Mouse (Mus musculus) liver, embryonic 15.5 days (tissue): ENCODE results near the gene Ccr7. TPM values are rescaled to one million over a fixed set of nuclear protein-coding genes. Genes with fewer than 3 reads are reported as not detected.

Source experiments
- ATAC-seq: fragments of 200-750 bp; cut with Nextera tagmentation; 2 replicates; pipeline ENCODE4 v1.8.0; 2017; ENCODE audit warnings: moderate number of reproducible peaks, mild to moderate bottlenecking, moderate library complexity; ENCODE audit not compliant: insufficient read depth
- H3K27ac ChIP-seq: fragments of 300-500 bp; sonication (generic); replicated peaks from 2 replicates; pipeline ENCODE4 v1.5.1; 2015; ENCODE audit warnings: mild to moderate bottlenecking, inconsistent platforms
- H3K27me3 ChIP-seq: fragments of 300-500 bp; sonication (generic); 2 replicates; pipeline ENCODE4 v1.6.1; 2015; ENCODE audit warnings: mild to moderate bottlenecking, inconsistent platforms
- H3K36me3 ChIP-seq: fragments of 300-500 bp; sonication (generic); replicated peaks from 2 replicates; pipeline ENCODE4 v1.6.1; 2015; ENCODE audit warnings: moderate library complexity, mild to moderate bottlenecking, inconsistent platforms
- H3K4me1 ChIP-seq: fragments of 300-500 bp; sonication (generic); replicated peaks from 2 replicates; pipeline ENCODE4 v1.6.1; 2015; ENCODE audit warnings: inconsistent platforms
- H3K4me2 ChIP-seq: fragments of 300-500 bp; sonication (generic); 2 replicates; pipeline ENCODE4 v1.6.1; 2015; ENCODE audit warnings: moderate library complexity, mild to moderate bottlenecking, inconsistent platforms
- H3K4me3 ChIP-seq: fragments of 300-500 bp; sonication (generic); replicated peaks from 2 replicates; pipeline ENCODE4 v1.5.1; 2015; ENCODE audit warnings: mild to moderate bottlenecking, inconsistent platforms
- H3K9ac ChIP-seq: fragments of 300-500 bp; sonication (generic); 2 replicates; pipeline ENCODE4 v1.6.1; 2015; ENCODE audit warnings: moderate library complexity, mild to moderate bottlenecking, inconsistent platforms
- H3K9me3 ChIP-seq: fragments of 300-500 bp; sonication (generic); replicated peaks from 2 replicates; pipeline ENCODE4 v1.6.1; 2016; ENCODE audit warnings: inconsistent platforms
- WGBS: fragments of 180-500 bp; shearing (Covaris S2); methylation state at CpG from one replicate; pipeline ENCODE4 v1.1.7; 2015; ENCODE audit warnings: mixed read lengths; ENCODE audit not compliant: insufficient replicate concordance; 5-methylcytosine and 5-hydroxymethylcytosine counted together
- polyA plus RNA-seq: library from polyadenylated mRNA; unstranded; fragments of >200 nt; fragmentation: Nextera tagmentation; extraction: Ambion mirVana; gene quantifications from 2 replicates; pipeline ENCODE4 v1.2.1, GENCODE M21; 2015

Ccr7 gene
- polyA plus RNA-seq, 1 experiment from 2014 or later, result 0.31 TPM

- H3K4me3 ChIP-seq, result no peak overlapping the region
- H3K4me1 ChIP-seq, result peaks cover 17% of the 10 kb centered on the region
- H3K4me2 ChIP-seq, result no peak overlapping the region
- H3K9ac ChIP-seq, result no peak overlapping the region
- 54% methylated on average over 7 of the region's 7 CpGs for WGBS
- ATAC-seq, result no peak
- H3K27me3 ChIP-seq, result peaks cover 26% of the 10 kb centered on the region; the same call in 1 of the 2 replicates
- H3K9me3 ChIP-seq, result no peaks in the 10 kb centered on the region
- H3K27ac ChIP-seq, result no peak overlapping the region
- no peaks in the 10 kb centered on the region for H3K36me3 ChIP-seq
Observed at GRCm38 (mm10) chr11:99152323-99153144, 2.3 kb downstream of the Ccr7 start.

GRCm38 (mm10) chr11:99151333-99151930 is 3.4 kb downstream of the Ccr7 start:
- peaks cover 20% of the 10 kb centered on the region for H3K4me1 ChIP-seq
- no peaks in the 10 kb centered on the region for H3K36me3 ChIP-seq
- no peak overlapping the region for H3K4me2 ChIP-seq
- no peak overlapping the region for H3K27ac ChIP-seq
- peaks cover 32% of the 10 kb centered on the region; the same call in 1 of the 2 replicates for H3K27me3 ChIP-seq
- no peak for ATAC-seq
- no peak overlapping the region for H3K9ac ChIP-seq
- H3K9me3 ChIP-seq, result no peaks in the 10 kb centered on the region
- 58% methylated on average over 11 of the region's 11 CpGs for WGBS
- H3K4me3 ChIP-seq, result no peak overlapping the region

GRCm38 (mm10) chr11:99150889-99151288 is 4.0 kb downstream of the Ccr7 start:
- 49% methylated on average over 7 of the region's 7 CpGs for WGBS
- Histone ChIP-seq H3K36me3 (no peaks in the 10 kb centered on the region), H3K27ac (no peak overlapping the region), H3K4me2 (no peak overlapping the region), H3K4me1 (peaks cover 20% of the 10 kb centered on the region), H3K9me3 (no peaks in the 10 kb centered on the region), H3K27me3 (peaks cover 32% of the 10 kb centered on the region; the same call in 1 of the 2 replicates), H3K9ac (no peak overlapping the region), H3K4me3 (no peak overlapping the region)
- no peak for ATAC-seq

GRCm38 (mm10) chr11:99149898-99150757 is 4.7 kb downstream of the Ccr7 start:
- H3K27me3 ChIP-seq, result peaks cover 32% of the 10 kb centered on the region; the same call in 1 of the 2 replicates
- H3K27ac ChIP-seq, result no peak overlapping the region
- 36% methylated on average over 19 of the region's 19 CpGs for WGBS
- no peak overlapping the region for H3K9ac ChIP-seq
- H3K9me3 ChIP-seq, result no peaks in the 10 kb centered on the region
- no peak overlapping the region for H3K4me3 ChIP-seq
- no peaks in the 10 kb centered on the region for H3K36me3 ChIP-seq
- no peak for ATAC-seq
- peaks cover 20% of the 10 kb centered on the region for H3K4me1 ChIP-seq
- H3K4me2 ChIP-seq, result no peak overlapping the region

- Histone ChIP-seq H3K4me2 (no peak overlapping the region), H3K36me3 (no peaks in the 10 kb centered on the region), H3K9me3 (no peaks in the 10 kb centered on the region), H3K27me3 (peaks cover 32% of the 10 kb centered on the region; the same call in 1 of the 2 replicates), H3K27ac (no peak overlapping the region), H3K9ac (no peak overlapping the region), H3K4me1 (peaks cover 20% of the 10 kb centered on the region), H3K4me3 (no peak overlapping the region)
- WGBS, result 19% methylated on average over 16 of the region's 16 CpGs
- ATAC-seq, result no peak
Observed at GRCm38 (mm10) chr11:99148896-99149703, 5.8 kb downstream of the Ccr7 start.

- no peaks in the 10 kb centered on the region for H3K9me3 ChIP-seq
- H3K9ac ChIP-seq, result no peak overlapping the region
- no peak overlapping the region for H3K4me2 ChIP-seq
- H3K4me1 ChIP-seq, result peaks cover 20% of the 10 kb centered on the region
- WGBS, result 31% methylated on average over 8 of the region's 8 CpGs
- no peak overlapping the region for H3K27ac ChIP-seq
- no peak overlapping the region for H3K4me3 ChIP-seq
- no peak for ATAC-seq
- H3K36me3 ChIP-seq, result no peaks in the 10 kb centered on the region
- peaks cover 32% of the 10 kb centered on the region; the same call in 1 of the 2 replicates for H3K27me3 ChIP-seq
Observed at GRCm38 (mm10) chr11:99148400-99148799, 6.5 kb downstream of the Ccr7 start.

- Histone ChIP-seq H3K36me3 (no peaks in the 10 kb centered on the region), H3K27me3 (peaks cover 32% of the 10 kb centered on the region; the same call in 1 of the 2 replicates), H3K4me2 (no peak overlapping the region), H3K4me3 (no peak overlapping the region), H3K27ac (no peak overlapping the region), H3K9ac (no peak overlapping the region), H3K9me3 (no peaks in the 10 kb centered on the region), H3K4me1 (peaks cover 23% of the 10 kb centered on the region)
- WGBS, result 17% methylated on average over 4 of the region's 4 CpGs
- no peak for ATAC-seq
Observed at GRCm38 (mm10) chr11:99147920-99148289, 7.0 kb downstream of the Ccr7 start.

- Histone ChIP-seq H3K9ac (no peak overlapping the region), H3K4me1 (peaks cover 29% of the 10 kb centered on the region), H3K4me2 (no peak overlapping the region), H3K4me3 (no peak overlapping the region), H3K27me3 (peaks cover 32% of the 10 kb centered on the region; the same call in 1 of the 2 replicates), H3K9me3 (no peaks in the 10 kb centered on the region), H3K36me3 (no peaks in the 10 kb centered on the region), H3K27ac (no peak overlapping the region)
- no peak for ATAC-seq
- WGBS, result 8% methylated on average over 17 of the region's 17 CpGs
Observed at GRCm38 (mm10) chr11:99147041-99147919, 7.6 kb downstream of the Ccr7 start.

- Histone ChIP-seq H3K27ac (no peak overlapping the region), H3K4me3 (no peak overlapping the region), H3K27me3 (peaks cover 31% of the 10 kb centered on the region; the same call in 1 of the 2 replicates), H3K36me3 (no peaks in the 10 kb centered on the region), H3K4me2 (no peak overlapping the region), H3K9ac (no peak overlapping the region), H3K9me3 (no peaks in the 10 kb centered on the region), H3K4me1 (peaks cover 36% of the 10 kb centered on the region)
- WGBS, result 46% methylated on average over 6 of the region's 6 CpGs
- ATAC-seq, result no peak
Observed at GRCm38 (mm10) chr11:99146558-99146957, 8.3 kb downstream of the Ccr7 start.

GRCm38 (mm10) chr11:99145765-99146164 is 9.1 kb downstream of the Ccr7 start:
- ATAC-seq, result no peak
- H3K27ac ChIP-seq, result no peak overlapping the region
- 76% methylated on average over 16 of the region's 16 CpGs for WGBS
- no peak overlapping the region for H3K9ac ChIP-seq
- H3K4me3 ChIP-seq, result no peak overlapping the region
- H3K36me3 ChIP-seq, result no peaks in the 10 kb centered on the region
- H3K9me3 ChIP-seq, result no peaks in the 10 kb centered on the region
- peaks cover 23% of the 10 kb centered on the region; the same call in 1 of the 2 replicates for H3K27me3 ChIP-seq
- no peak overlapping the region for H3K4me2 ChIP-seq
- peaks cover 41% of the 10 kb centered on the region for H3K4me1 ChIP-seq
